In genomic region chr11:117918541-117918940, GRCm38 (mm10) we compare ENCODE assay signal across 27 mouse cellular contexts. TPM values are rescaled to one million over a fixed set of nuclear protein-coding genes. Genes with fewer than 3 reads are reported as not detected.
DNase-seq lines count a peak whose midpoint lies in the region; ATAC-seq lines count a peak whose summit lies in the region.
"Had no signal": no experiment of that assay in that cellular context is flagged by ENCODE, and none has a peak within 500 bp of the region (broad histone marks: within the 10 kb centered on the region; RNA-seq: fewer than 3 reads in every experiment).

No protein-coding gene starts in this region.

- 77% methylated on average over 11 of the region's 11 CpGs for WGBS in midbrain, embryonic 10.5 days
- WGBS in midbrain, embryonic 16.5 days = 74% methylated on average over 11 of the region's 11 CpGs

- H3K27ac ChIP-seq in midbrain, embryonic 10.5 days (replicated peaks) = peak overlapping the region; percentile 46; the same call in 1 of the 2 replicates
- no peak overlapping the region for H3K27ac ChIP-seq in midbrain, embryonic 16.5 days (ENCODE audit: low read length)
- H3K27ac ChIP-seq: embryonic facial prominence, embryonic 12.5 days; embryonic facial prominence, embryonic 15.5 days; forebrain, embryonic 12.5 days; forebrain, embryonic 15.5 days; heart, embryonic 15.5 days; hindbrain, embryonic 15.5 days had no signal

- H3K9ac ChIP-seq in midbrain, embryonic 16.5 days (ENCODE audit: low read depth, low read length) = no peak overlapping the region
- H3K9ac ChIP-seq: embryonic facial prominence, embryonic 12.5 days; embryonic facial prominence, embryonic 15.5 days; forebrain, embryonic 12.5 days; forebrain, embryonic 15.5 days; heart, embryonic 12.5 days; heart, embryonic 15.5 days; hindbrain, embryonic 15.5 days had no signal

- no peak for DNase-seq in midbrain, embryonic 10.5 days (ENCODE audit: low spot score)
- peak; percentile 52 to 54 for DNase-seq in spleen, postnatal 36 days (ENCODE audit: low spot score in 2 of 2)
- DNase-seq in spleen, postnatal 14 days (ENCODE audit: low spot score in 2 of 2) = no peak
- DNase-seq in Muller cell, postnatal 12 days (ENCODE audit: inconsistent ontology term) = no peak
- DNase-seq: adrenal gland, adult 8-10 months; adrenal gland, postnatal 25 days; cerebellum, adult 18-20 months; cerebellum, adult 9-10 months; gastrocnemius, postnatal 25 days had no signal

- peaks cover 71% of the 10 kb centered on the region for H3K27me3 ChIP-seq in midbrain, embryonic 10.5 days (ENCODE audit: low read depth, poor library complexity, severe bottlenecking)
- no peaks in the 10 kb centered on the region for H3K27me3 ChIP-seq in midbrain, embryonic 16.5 days (ENCODE audit: control insufficient read depth, insufficient read depth, low read depth, low read length)
- H3K27me3 ChIP-seq: embryonic facial prominence, embryonic 12.5 days; embryonic facial prominence, embryonic 15.5 days; forebrain, embryonic 15.5 days; heart, embryonic 15.5 days; hindbrain, embryonic 15.5 days had no signal

- no peaks in the 10 kb centered on the region for H3K36me3 ChIP-seq in midbrain, embryonic 10.5 days
- no peaks in the 10 kb centered on the region for H3K36me3 ChIP-seq in midbrain, embryonic 16.5 days (ENCODE audit: control insufficient read depth, insufficient read depth, low read length)
- H3K36me3 ChIP-seq: embryonic facial prominence, embryonic 12.5 days; embryonic facial prominence, embryonic 15.5 days; forebrain, embryonic 12.5 days; forebrain, embryonic 15.5 days; heart, embryonic 12.5 days; heart, embryonic 15.5 days; hindbrain, embryonic 15.5 days had no signal

- no peak overlapping the region for H3K4me2 ChIP-seq in midbrain, embryonic 16.5 days (ENCODE audit: low read length)
- H3K4me2 ChIP-seq: embryonic facial prominence, embryonic 12.5 days; embryonic facial prominence, embryonic 15.5 days; forebrain, embryonic 12.5 days; forebrain, embryonic 15.5 days; heart, embryonic 12.5 days; heart, embryonic 15.5 days; hindbrain, embryonic 15.5 days had no signal

- peaks cover 11% of the 10 kb centered on the region for H3K9me3 ChIP-seq in midbrain, embryonic 10.5 days (replicated peaks)
- H3K9me3 ChIP-seq in midbrain, embryonic 16.5 days (replicated peaks; ENCODE audit: control insufficient read depth, low read length, poor library complexity, severe bottlenecking) = no peaks in the 10 kb centered on the region
- H3K9me3 ChIP-seq: embryonic facial prominence, embryonic 15.5 days; forebrain, embryonic 15.5 days; hindbrain, embryonic 15.5 days had no signal

- H3K4me3 ChIP-seq in midbrain, embryonic 10.5 days = no peak overlapping the region
- H3K4me3 ChIP-seq in midbrain, embryonic 16.5 days (ENCODE audit: low read depth, low read length) = no peak overlapping the region
- H3K4me3 ChIP-seq: embryonic facial prominence, embryonic 12.5 days; embryonic facial prominence, embryonic 15.5 days; forebrain, embryonic 12.5 days; forebrain, embryonic 15.5 days; heart, embryonic 12.5 days; heart, embryonic 15.5 days; hindbrain, embryonic 15.5 days had no signal

- peaks cover 44% of the 10 kb centered on the region for H3K4me1 ChIP-seq in midbrain, embryonic 10.5 days
- no peaks in the 10 kb centered on the region for H3K4me1 ChIP-seq in midbrain, embryonic 16.5 days (ENCODE audit: control insufficient read depth, insufficient read depth, low read length)
- H3K4me1 ChIP-seq: forebrain, embryonic 15.5 days had no signal

- ATAC-seq in midbrain, embryonic 16.5 days = no peak
- ATAC-seq in neutrophil, adult 5-6 weeks (ENCODE audit: extremely low read depth, insufficient number of reproducible peaks, low FRiP score, poor library complexity, severe bottlenecking) = 0 out of 2 replicates have a peak, but pooled peaks have one; percentile 23
- ATAC-seq in cerebellum, adult (ENCODE audit: insufficient number of reproducible peaks, low FRiP score, low TSS enrichment) = no peak
- ATAC-seq: activated CD4-positive, CD25-positive, alpha-beta regulatory T cell, adult 4 months; CD4-positive, CD25-positive, alpha-beta regulatory T cell, adult 4 months; forebrain, embryonic 15.5 days had no signal

RNA-seq across cellular contexts. Expression of gene Tha1, which starts 45.3 kb away (rescaled TPM):
- polyA plus RNA-seq in midbrain, embryonic 10.5 days (2016; fragmentation: Nextera tagmentation; extraction: Ambion mirVana) = 5.0 and 5.2 TPM in 2 replicates
- polyA plus RNA-seq in midbrain, embryonic 16.5 days (2015; fragmentation: Nextera tagmentation; extraction: Ambion mirVana) = 4.2 and 5.0 TPM in 2 replicates
- total RNA-seq in neutrophil, adult 5-6 weeks (2017) = 3.6 and 6.8 TPM in 2 replicates

RNA-seq across cellular contexts. Expression of gene Socs3, which starts 51.3 kb away (rescaled TPM):
- 14.1 and 14.3 TPM in 2 replicates for polyA plus RNA-seq in midbrain, embryonic 10.5 days (2016; fragmentation: Nextera tagmentation; extraction: Ambion mirVana)
- 5.9 and 7.2 TPM in 2 replicates for polyA plus RNA-seq in midbrain, embryonic 16.5 days (2015; fragmentation: Nextera tagmentation; extraction: Ambion mirVana)
- 252 and 268 TPM in 2 replicates for total RNA-seq in neutrophil, adult 5-6 weeks (2017)

RNA-seq across cellular contexts. Expression of gene Tmem235, which starts 58.0 kb away (rescaled TPM):
- polyA plus RNA-seq in midbrain, embryonic 10.5 days (2016; fragmentation: Nextera tagmentation; extraction: Ambion mirVana) = not detected in 2 replicates
- not detected in 2 replicates for polyA plus RNA-seq in midbrain, embryonic 16.5 days (2015; fragmentation: Nextera tagmentation; extraction: Ambion mirVana)
- not detected in 2 replicates for total RNA-seq in neutrophil, adult 5-6 weeks (2017)
- total RNA-seq: adrenal gland, adult 8-10 months; adrenal gland, postnatal 25 days; gastrocnemius, adult 8-10 months; gastrocnemius, postnatal 25 days; heart, adult 18-20 months; heart, postnatal 10 days; heart, postnatal 36 days had no signal
- polyA plus RNA-seq: activated CD4-positive, CD25-positive, alpha-beta regulatory T cell, adult 4 months; CD4-positive, CD25-positive, alpha-beta regulatory T cell, adult 4 months; embryonic facial prominence, embryonic 12.5 days; embryonic facial prominence, embryonic 15.5 days; forebrain, embryonic 12.5 days; forebrain, embryonic 15.5 days; gonadal fat pad, adult 2 months; heart, embryonic 12.5 days; heart, embryonic 15.5 days; hindbrain, embryonic 11.5 days; hindbrain, embryonic 15.5 days had no signal

Comparison
In these comparisons a context has a peak if more than half of its experiments do, and no peak if none do; other contexts are left out.
1. DNase-seq: peak in spleen, postnatal 36 days (2 of 2); none in midbrain, embryonic 10.5 days (single experiment), spleen, postnatal 14 days (0 of 2) and Muller cell, postnatal 12 days (single experiment).